Mouse (Mus musculus) layer of hippocampus, postnatal 36 days (tissue): ENCODE measurements at regions not wholly inside any gene's neighbourhood (a gene's known extent, or its start where the extent isn't known, plus 50 kb on each side); places are given as distances from the start of the nearest gene placed in this dataset.
A peak's percentile ranks its signal among the peaks of the same experiment; 100 is the strongest.

Experiments
- DNase-seq, 2 experiments: peaks; one replicate each; pipeline ENCODE4 v3.0.0; 2022

GRCm38 (mm10) chr4:106185745-106186501, 130.1 kb upstream of the Usp24 start:
- no peak for DNase-seq

- no peak for DNase-seq
Observed at GRCm38 (mm10) chr4:106186684-106187083, 129.3 kb upstream of the Usp24 start.

GRCm38 (mm10) chr4:106190248-106190647, 125.8 kb upstream of the Usp24 start:
- DNase-seq: no peak

GRCm38 (mm10) chr4:106191331-106191730, 124.7 kb upstream of the Usp24 start:
- no peak for DNase-seq

GRCm38 (mm10) chr4:106191843-106192242, 124.2 kb upstream of the Usp24 start:
- DNase-seq: no peak

- DNase-seq: no peak
Observed at GRCm38 (mm10) chr4:106193204-106193945, 122.6 kb upstream of the Usp24 start.

- DNase-seq: no peak
Observed at GRCm38 (mm10) chr4:106195497-106196166, 120.4 kb upstream of the Usp24 start.

GRCm38 (mm10) chr4:106199833-106200232, 116.2 kb upstream of the Usp24 start:
- peak; percentile 38 to 60 for DNase-seq

GRCm38 (mm10) chr4:106200241-106200640, 115.8 kb upstream of the Usp24 start:
- DNase-seq: no peak

GRCm38 (mm10) chr4:106202554-106202953, 113.5 kb upstream of the Usp24 start:
- DNase-seq: no peak

- DNase-seq: no peak
Observed at GRCm38 (mm10) chr4:106205200-106205599, 110.8 kb upstream of the Usp24 start.

GRCm38 (mm10) chr4:106206023-106206422, 110.0 kb upstream of the Usp24 start:
- no peak for DNase-seq

GRCm38 (mm10) chr4:106209465-106209864, 106.5 kb upstream of the Usp24 start:
- no peak for DNase-seq

- no peak for DNase-seq
Observed at GRCm38 (mm10) chr4:106209975-106210374, 106.0 kb upstream of the Usp24 start.

GRCm38 (mm10) chr4:106214170-106214569, 101.8 kb upstream of the Usp24 start:
- no peak for DNase-seq

- DNase-seq: no peak
Observed at GRCm38 (mm10) chr4:106220621-106221020, 95.4 kb upstream of the Usp24 start.

GRCm38 (mm10) chr4:106225184-106225862, 90.7 kb upstream of the Usp24 start:
- DNase-seq: peak; percentile 40 to 51

- no peak for DNase-seq
Observed at GRCm38 (mm10) chr4:106227428-106227827, 88.6 kb upstream of the Usp24 start.

GRCm38 (mm10) chr4:106228534-106228933, 87.5 kb upstream of the Usp24 start:
- peak; percentile 73 to 75 for DNase-seq

- DNase-seq: no peak
Observed at GRCm38 (mm10) chr4:106229526-106229925, 86.5 kb upstream of the Usp24 start.

- DNase-seq: peak; percentile 64 to 79
Observed at GRCm38 (mm10) chr4:106232499-106232970, 83.5 kb upstream of the Usp24 start.

- no peak for DNase-seq
Observed at GRCm38 (mm10) chr4:106244384-106244819, 71.6 kb upstream of the Usp24 start.
